Mouse (Mus musculus) lung, postnatal 0 days (tissue): Measurements from ENCODE around the gene Enox1.

Experiments
- CTCF ChIP-seq: IDR thresholded peaks from 2 replicates; pipeline ENCODE4 v1.5.1; 2016; ENCODE audit warnings: antibody characterized with exemption, mild to moderate bottlenecking
- EP300 ChIP-seq: IDR thresholded peaks from 2 replicates; pipeline ENCODE4 v1.6.1; 2016; ENCODE audit warnings: antibody characterized with exemption, mild to moderate bottlenecking, control low read depth

GRCm38 (mm10) chr14:77705006-77705405 is 548.4 kb downstream of the Enox1 start:
- no peak for TF ChIP-seq CTCF
- no peak for TF ChIP-seq EP300
